Mouse (Mus musculus) testis, adult 2 months (tissue): ENCODE results near the gene Hip1. TPM values are rescaled to one million over a fixed set of nuclear protein-coding genes. Genes with fewer than 3 reads are reported as not detected.
"Not testable (repeated sequence)": the region's sequence is repeated elsewhere in the genome, so short reads cannot be mapped to it uniquely, and the experiment has no call there.

Source experiments
- H3K27ac ChIP-seq: fragments of 200-500 bp; 2 replicates; pipeline ENCODE4 v1.5.1; 2012; ENCODE audit warnings: low read depth, low read length; ENCODE audit not compliant: control insufficient read depth, insufficient read depth
- H3K27me3 ChIP-seq: fragments of 200-500 bp; 2 replicates; pipeline ENCODE4 v1.6.1; 2012; ENCODE audit warnings: mild to moderate bottlenecking, low read length, moderate library complexity; ENCODE audit not compliant: control insufficient read depth, insufficient read depth
- H3K36me3 ChIP-seq: fragments of 200-500 bp; 2 replicates; pipeline ENCODE4 v1.6.1; 2012; ENCODE audit warnings: mild to moderate bottlenecking, low read length; ENCODE audit not compliant: control insufficient read depth, insufficient read depth
- H3K4me1 ChIP-seq: fragments of 200-500 bp; 2 replicates; pipeline ENCODE4 v1.6.1; 2012; ENCODE audit warnings: low read length; ENCODE audit not compliant: control insufficient read depth, insufficient read depth
- H3K4me3 ChIP-seq: fragments of 200-500 bp; 2 replicates; pipeline ENCODE4 v1.5.1; 2012; ENCODE audit warnings: low read depth, mild to moderate bottlenecking, low read length, moderate library complexity, mixed read lengths; ENCODE audit not compliant: control insufficient read depth
- CTCF ChIP-seq: fragments of 200-500 bp; IDR thresholded peaks from 2 replicates; pipeline ENCODE4 v1.5.1; 2012; ENCODE audit warnings: low read depth, mild to moderate bottlenecking, inconsistent platforms, low read length, moderate library complexity; ENCODE audit not compliant: control insufficient read depth, insufficient read depth, insufficient replicate concordance
- POLR2A ChIP-seq: fragments of 200-500 bp; IDR thresholded peaks from 2 replicates; pipeline ENCODE4 v1.6.1; 2012; ENCODE audit warnings: low read depth, mild to moderate bottlenecking, inconsistent platforms, low read length, moderate library complexity; ENCODE audit not compliant: control insufficient read depth
- polyA plus RNA-seq: library from polyadenylated mRNA; depleted of rRNA; stranded (reverse); fragments of >200 nt; gene quantifications from 2 replicates; pipeline ENCODE4 v1.2.3, GENCODE M21; 2012

Hip1 gene
- polyA plus RNA-seq, 1 experiment: 8.9 TPM

DNA sequence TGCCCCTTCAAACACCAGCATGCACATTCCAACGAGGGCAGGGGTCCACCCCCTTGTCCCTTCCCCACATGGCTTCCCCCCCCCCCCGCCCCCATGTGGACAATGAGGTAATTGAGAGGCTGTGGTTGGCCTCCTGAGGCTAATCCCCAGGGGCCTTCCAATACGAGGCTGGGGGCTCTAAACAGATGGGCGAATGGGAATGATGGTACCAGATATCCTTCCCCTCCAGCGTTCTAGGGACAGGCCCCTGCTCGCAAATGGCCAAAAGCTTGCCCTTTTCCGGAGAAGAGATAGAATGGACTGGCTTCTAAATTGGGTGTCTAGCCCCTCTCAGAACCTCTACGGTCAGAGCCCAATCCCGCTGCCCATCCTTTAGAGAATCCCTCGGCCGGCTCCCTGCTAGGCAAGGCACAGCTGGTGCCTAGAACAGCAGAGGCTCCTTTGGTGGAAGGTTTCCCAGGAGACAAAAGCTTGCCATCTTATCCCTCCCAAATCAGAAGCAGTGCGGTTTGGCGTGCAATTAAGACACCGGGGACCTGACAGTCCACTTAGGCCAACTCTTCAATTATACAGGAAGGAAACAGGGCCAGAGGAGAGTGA, 55.1 kb downstream of the Hip1 start:
- TF ChIP-seq POLR2A (no peak), CTCF (no peak)
- Histone ChIP-seq H3K4me1 (peaks cover 19% of the 10 kb centered on the region), H3K27ac (no peak overlapping the region), H3K36me3 (no peaks in the 10 kb centered on the region), H3K27me3 (no peaks in the 10 kb centered on the region; the same call in 1 of the 2 replicates), H3K4me3 (peak overlapping the region; percentile 84)

DNA sequence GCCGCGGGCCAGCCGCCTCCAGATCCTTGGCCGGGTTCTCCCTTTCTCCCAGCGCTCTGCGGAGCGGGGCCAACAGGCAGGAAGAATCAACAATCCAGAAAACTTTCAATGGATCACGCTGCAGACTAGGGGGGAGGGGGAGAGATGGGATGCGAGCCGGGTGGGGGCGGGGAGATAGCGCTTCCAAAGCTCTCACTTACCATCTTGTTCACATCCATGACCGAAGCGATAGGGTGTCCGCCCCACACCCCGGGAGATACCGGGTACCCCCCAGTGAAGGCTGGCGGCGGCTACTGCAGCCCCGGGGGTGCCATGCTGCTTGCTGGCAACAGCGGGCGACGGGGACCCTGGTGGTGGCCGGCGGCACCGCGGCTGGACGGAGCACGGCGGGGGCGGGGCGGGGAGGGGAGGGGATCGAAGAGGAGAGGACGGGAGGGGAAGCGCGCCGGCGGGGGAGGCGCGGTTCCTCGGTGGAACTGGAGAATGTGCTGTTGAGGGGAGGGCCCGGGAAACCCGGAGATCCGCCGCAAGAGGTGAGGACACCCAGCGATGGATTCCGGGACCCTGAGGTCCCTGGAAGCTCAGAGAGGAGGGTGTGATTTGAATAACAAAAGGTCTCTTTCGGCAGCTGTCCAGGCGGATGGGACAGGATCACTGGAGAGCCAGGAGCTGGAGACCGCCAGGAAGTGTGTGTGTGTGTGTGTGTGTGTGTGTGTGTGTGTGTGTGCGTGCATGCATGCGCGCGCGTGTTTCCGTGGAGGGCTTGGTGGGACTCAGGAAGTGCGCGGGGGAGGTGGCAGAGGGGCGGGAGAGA, 55.8 kb downstream of the Hip1 start:
- H3K4me3 ChIP-seq: peak overlapping the region; percentile 84
- no peaks in the 10 kb centered on the region for H3K36me3 ChIP-seq
- peaks cover 16% of the 10 kb centered on the region for H3K4me1 ChIP-seq
- H3K27ac ChIP-seq: peak overlapping the region; percentile 39
- no peak for TF ChIP-seq POLR2A
- TF ChIP-seq CTCF: no peak
- H3K27me3 ChIP-seq: no peaks in the 10 kb centered on the region; the same call in 1 of the 2 replicates

DNA sequence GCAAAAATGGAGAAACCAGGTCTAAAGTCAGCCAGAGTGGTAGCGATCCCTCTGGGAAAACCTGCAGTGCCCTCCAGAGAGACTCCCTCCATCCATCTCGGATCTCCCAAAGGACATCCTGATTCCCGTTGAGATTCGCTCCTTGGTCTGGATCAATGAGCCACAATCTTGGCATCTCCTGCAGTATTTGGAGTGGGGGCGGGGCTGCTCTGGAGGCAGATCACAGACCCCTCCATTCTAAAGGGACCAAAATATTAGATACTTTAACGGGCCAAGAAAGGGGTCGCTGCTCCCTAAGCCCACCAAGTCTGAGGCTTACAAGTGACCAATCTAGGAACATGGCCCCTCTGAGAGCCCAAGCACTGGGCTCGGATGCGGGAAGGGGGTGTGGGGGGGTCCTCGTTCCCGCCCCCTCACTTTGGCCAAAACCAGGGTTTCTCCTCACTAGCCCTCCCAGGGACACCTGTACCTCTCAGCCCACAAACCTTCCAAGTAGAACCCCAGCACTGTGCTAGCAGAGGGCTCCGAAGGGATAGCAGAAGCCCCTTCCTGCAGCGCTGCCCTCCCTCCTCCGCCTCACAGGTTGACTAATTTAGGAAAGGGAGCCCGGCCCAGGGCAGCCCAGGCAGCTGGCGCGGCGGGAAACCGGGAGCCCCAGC, 56.6 kb downstream of the Hip1 start:
- no peaks in the 10 kb centered on the region; the same call in 1 of the 2 replicates for H3K27me3 ChIP-seq
- TF ChIP-seq CTCF: no peak
- TF ChIP-seq POLR2A: no peak
- no peaks in the 10 kb centered on the region for H3K36me3 ChIP-seq
- H3K27ac ChIP-seq: peak overlapping the region; percentile 39; the same call in 1 of the 2 replicates
- peaks cover 15% of the 10 kb centered on the region for H3K4me1 ChIP-seq
- H3K4me3 ChIP-seq: peak overlapping the region; percentile 84

DNA sequence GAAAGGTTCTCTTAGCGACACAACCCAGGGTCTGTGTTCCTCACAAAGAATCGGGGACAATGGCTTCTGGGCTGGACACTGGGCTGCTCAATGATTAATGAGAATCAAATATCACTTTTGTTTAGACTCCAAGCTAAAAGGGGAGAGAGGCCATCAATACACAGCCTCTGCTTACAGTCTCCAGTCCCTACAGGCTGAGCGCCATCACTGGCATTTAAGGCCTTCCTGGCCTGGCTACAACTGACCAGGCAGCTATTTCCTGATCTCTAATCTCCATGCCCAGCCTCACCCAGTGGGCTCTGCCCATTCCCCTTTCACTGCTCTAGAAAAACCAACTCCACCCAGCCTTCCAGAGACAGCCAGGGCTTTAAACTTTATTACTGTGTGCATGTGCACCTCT, 59.6 kb downstream of the Hip1 start:
- H3K27ac ChIP-seq: no peak overlapping the region
- H3K4me3 ChIP-seq: no peak overlapping the region
- no peaks in the 10 kb centered on the region; the same call in 1 of the 2 replicates for H3K27me3 ChIP-seq
- no peaks in the 10 kb centered on the region for H3K36me3 ChIP-seq
- peaks cover 15% of the 10 kb centered on the region for H3K4me1 ChIP-seq
- TF ChIP-seq POLR2A (no peak), CTCF (no peak)

DNA sequence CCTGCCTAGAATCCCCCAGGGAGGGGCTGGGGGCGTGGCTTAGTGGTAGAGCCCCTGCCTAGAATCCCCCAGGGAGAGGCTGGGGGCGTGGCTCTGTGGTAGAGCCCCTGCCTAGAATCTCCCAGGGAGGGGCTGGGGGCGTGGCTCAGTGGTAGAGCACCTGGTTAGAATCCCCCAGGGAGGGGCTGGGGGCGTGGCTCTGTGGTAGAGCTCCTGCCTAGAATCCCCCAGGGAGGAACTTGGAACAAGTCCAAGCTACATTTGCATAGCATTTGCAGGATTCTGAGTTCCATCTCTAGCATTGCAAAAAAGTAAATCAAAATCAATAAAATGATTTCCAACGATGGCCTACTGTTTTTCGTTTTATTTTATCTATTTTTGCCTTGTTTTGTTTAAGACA, 61.1 kb downstream of the Hip1 start:
- not testable (repeated sequence) for H3K36me3 ChIP-seq, H3K27ac ChIP-seq, H3K27me3 ChIP-seq, H3K4me3 ChIP-seq, H3K4me1 ChIP-seq

DNA sequence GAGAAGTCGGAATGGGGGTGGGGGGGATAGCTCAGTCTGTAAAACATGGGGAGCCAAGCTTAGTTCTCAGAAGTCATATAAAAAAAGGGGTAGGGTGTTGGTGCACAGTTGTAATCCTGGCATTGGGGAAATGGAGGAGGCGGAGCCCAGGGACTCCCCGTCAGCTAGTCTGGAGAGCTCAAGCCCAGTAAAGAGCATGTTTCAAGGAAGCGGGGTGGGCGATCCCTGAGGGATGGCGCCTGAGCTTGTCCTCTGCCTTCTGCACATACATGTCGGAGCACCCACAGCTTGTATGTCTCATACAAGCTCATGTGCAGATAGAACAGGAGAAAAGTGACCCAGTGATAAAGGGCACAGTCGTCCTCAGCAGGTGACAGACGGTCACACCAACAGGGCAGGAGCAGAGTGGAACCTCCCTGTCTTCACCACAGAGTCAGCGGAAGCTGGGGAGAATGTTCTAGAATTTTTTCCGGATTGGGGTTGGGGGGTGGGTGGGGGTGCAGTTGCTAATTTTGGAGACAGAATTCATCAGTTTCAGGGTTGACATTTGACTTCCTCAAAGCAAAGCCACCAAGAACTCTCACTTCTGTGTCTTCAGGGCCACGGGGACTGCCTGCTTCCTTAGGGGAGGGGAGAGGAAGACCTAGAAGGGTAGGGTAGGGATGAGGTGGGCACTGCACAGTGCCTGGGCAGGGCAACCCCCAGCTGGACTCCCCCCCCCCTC, 65.9 kb downstream of the Hip1 start:
- H3K4me1 ChIP-seq: no peaks in the 10 kb centered on the region
- no peak overlapping the region for H3K27ac ChIP-seq
- H3K4me3 ChIP-seq: no peak overlapping the region
- H3K27me3 ChIP-seq: no peaks in the 10 kb centered on the region
- H3K36me3 ChIP-seq: no peaks in the 10 kb centered on the region
- no peak for TF ChIP-seq CTCF
- TF ChIP-seq POLR2A: no peak

DNA sequence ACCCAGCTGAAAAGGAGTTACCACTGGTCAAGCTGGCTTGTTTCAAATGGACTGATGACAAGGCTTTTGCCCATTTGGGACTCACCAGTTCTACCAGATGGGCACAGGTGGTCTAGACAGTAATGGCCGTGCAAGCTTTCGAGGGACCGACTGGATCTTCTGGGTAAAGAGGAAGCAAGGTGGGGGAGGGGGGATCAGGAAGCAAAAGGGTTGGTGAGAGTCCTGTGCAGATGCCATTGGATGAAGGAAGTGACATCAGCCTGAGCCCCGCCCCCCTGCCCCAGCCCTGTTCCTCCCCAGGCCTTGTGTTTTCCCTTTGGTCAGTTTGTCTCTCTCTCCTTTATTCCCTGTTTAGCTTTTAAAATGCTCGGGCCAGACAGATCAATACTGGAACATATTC, 68.7 kb downstream of the Hip1 start:
- Histone ChIP-seq H3K4me3 (no peak overlapping the region), H3K4me1 (peaks cover under 1% of the 10 kb centered on the region), H3K27me3 (no peaks in the 10 kb centered on the region), H3K27ac (no peak overlapping the region), H3K36me3 (no peaks in the 10 kb centered on the region)
- TF ChIP-seq CTCF (no peak), POLR2A (no peak)
